Mouse (Mus musculus): ENCODE data around the gene Lrrc28. TPM values are rescaled to one million over a fixed set of nuclear protein-coding genes. Genes with fewer than 3 reads are reported as not detected.
"Not testable (repeated sequence)": the region's sequence is repeated elsewhere in the genome, so short reads cannot be mapped to it uniquely, and the experiment has no call there.

Gene Lrrc28
- polyA plus RNA-seq, 1 experiment from 2014 or later = 18.4 TPM

DNA sequence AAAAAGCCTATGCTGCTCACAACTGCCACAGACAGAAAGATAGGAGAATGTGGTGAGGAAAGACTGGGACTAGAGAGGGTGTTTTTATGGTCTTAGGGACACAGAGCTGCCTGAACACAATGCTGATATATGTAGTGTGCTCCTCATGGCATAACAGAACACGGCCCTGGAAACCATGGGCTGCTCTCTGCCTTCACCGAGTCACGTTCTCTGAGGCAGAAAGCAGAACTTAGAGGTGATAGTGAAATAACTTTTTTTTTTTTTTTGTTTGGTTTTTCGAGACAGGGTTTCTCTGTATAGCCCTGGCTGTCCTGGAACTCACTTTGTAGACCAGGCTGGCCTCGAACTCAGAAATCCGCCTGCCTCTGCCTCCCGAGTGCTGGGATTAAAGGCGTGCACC is 121.0 kb downstream of the Lrrc28 start:
- not testable (repeated sequence) for H3K9me3 ChIP-seq (ENCODE audit: control insufficient read depth, low read length); H3K27ac ChIP-seq (ENCODE audit: low read depth, low read length); H3K4me2 ChIP-seq (replicated peaks; ENCODE audit: low read depth, low read length); H3K4me1 ChIP-seq (ENCODE audit: control insufficient read depth, insufficient read depth, low read length); H3K27me3 ChIP-seq (ENCODE audit: control insufficient read depth, insufficient read depth, low read length); H3K36me3 ChIP-seq (ENCODE audit: control insufficient read depth, insufficient read depth, low read length); H3K9ac ChIP-seq (ENCODE audit: low read depth, low read length); ATAC-seq (ENCODE audit: low FRiP score, low TSS enrichment); H3K4me3 ChIP-seq (ENCODE audit: low read length)
- 91% methylated on average over 8 of the region's 8 CpGs for WGBS

DNA sequence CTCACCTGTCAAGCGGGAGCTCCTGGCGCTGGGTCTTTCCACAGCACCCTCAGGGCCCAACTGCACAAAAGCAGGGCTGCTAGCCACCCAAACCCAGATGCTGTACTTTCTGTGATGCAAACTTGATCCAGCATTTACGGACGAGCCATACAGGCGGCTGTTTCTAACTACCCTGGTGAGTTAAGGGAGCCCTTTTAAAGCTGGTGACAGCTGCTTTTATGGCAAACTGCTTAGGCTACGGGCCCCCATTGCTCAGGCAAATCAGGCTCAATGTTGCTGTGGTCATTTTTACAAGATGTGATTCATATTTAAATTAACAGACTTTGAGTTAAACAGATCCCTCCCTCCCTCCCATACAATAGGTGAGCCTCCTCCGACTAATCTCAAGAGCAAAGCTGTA is 121.7 kb downstream of the Lrrc28 start:
- no peaks in the 10 kb centered on the region for H3K27me3 ChIP-seq (ENCODE audit: control insufficient read depth, insufficient read depth, low read length)
- H3K27ac ChIP-seq (ENCODE audit: low read depth, low read length) = no peak overlapping the region
- no peaks in the 10 kb centered on the region for H3K36me3 ChIP-seq (ENCODE audit: control insufficient read depth, insufficient read depth, low read length)
- H3K4me2 ChIP-seq (replicated peaks; ENCODE audit: low read depth, low read length) = no peak overlapping the region
- H3K9me3 ChIP-seq (ENCODE audit: control insufficient read depth, low read length) = no peaks in the 10 kb centered on the region
- no peak for ATAC-seq (ENCODE audit: low FRiP score, low TSS enrichment)
- WGBS = 71% methylated on average over 7 of the region's 7 CpGs
- no peaks in the 10 kb centered on the region for H3K4me1 ChIP-seq (ENCODE audit: control insufficient read depth, insufficient read depth, low read length)
- H3K9ac ChIP-seq (ENCODE audit: low read depth, low read length) = no peak overlapping the region
- no peak overlapping the region for H3K4me3 ChIP-seq (ENCODE audit: low read length)

DNA sequence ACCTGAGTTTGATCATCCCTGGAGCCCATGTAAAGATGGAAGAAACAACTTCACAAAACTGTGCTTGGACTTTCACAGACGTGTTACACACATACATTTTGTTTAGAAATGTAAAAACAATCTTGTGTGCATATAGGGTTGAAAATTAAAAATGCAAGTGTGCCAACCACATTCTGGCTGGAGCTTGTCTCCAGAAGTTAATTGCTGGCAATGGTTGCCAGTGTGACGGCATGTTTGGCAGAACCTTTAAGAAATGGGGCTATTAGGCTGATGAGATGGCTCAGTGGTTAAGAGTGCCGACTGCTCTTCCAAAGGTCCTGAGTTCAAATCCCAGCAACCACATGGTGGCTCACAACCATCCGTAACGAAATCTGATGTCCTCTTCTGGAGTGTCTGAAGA is 123.3 kb downstream of the Lrrc28 start:
- not testable (repeated sequence) for H3K9me3 ChIP-seq (ENCODE audit: control insufficient read depth, low read length); H3K27me3 ChIP-seq (ENCODE audit: control insufficient read depth, insufficient read depth, low read length); H3K4me2 ChIP-seq (replicated peaks; ENCODE audit: low read depth, low read length); ATAC-seq (ENCODE audit: low FRiP score, low TSS enrichment); H3K9ac ChIP-seq (ENCODE audit: low read depth, low read length); H3K27ac ChIP-seq (ENCODE audit: low read depth, low read length); H3K36me3 ChIP-seq (ENCODE audit: control insufficient read depth, insufficient read depth, low read length); H3K4me1 ChIP-seq (ENCODE audit: control insufficient read depth, insufficient read depth, low read length); H3K4me3 ChIP-seq (ENCODE audit: low read length)
- 87% methylated on average over 3 of the region's 5 CpGs for WGBS

DNA sequence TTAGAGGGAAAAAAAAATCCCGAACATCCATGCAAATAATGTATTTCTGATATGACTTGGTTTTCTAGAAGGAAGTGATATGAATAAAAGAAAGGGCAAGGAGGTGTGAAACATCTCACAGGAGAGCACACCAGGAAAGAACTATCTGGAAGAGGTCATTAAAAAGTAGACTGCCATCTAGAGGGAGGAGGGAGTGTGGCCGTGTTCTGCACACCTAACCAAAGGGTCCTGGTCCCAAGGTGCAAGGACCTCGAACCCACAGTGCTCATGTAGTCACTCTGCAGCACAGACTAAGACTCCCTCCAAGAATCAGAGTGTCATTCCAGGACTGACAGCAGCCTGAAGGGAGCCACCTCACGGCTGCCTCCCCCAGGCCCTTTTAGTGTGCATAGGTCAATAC is 124.1 kb downstream of the Lrrc28 start:
- Histone ChIP-seq H3K9ac (ENCODE audit: low read depth, low read length) (no peak overlapping the region), H3K36me3 (ENCODE audit: control insufficient read depth, insufficient read depth, low read length) (no peaks in the 10 kb centered on the region), H3K27ac (ENCODE audit: low read depth, low read length) (no peak overlapping the region), H3K27me3 (ENCODE audit: control insufficient read depth, insufficient read depth, low read length) (no peaks in the 10 kb centered on the region), H3K9me3 (ENCODE audit: control insufficient read depth, low read length) (no peaks in the 10 kb centered on the region), H3K4me3 (ENCODE audit: low read length) (no peak overlapping the region), H3K4me2 (replicated peaks; ENCODE audit: low read depth, low read length) (no peak overlapping the region), H3K4me1 (ENCODE audit: control insufficient read depth, insufficient read depth, low read length) (no peaks in the 10 kb centered on the region)
- 82% methylated on average over 4 of the region's 4 CpGs for WGBS
- no peak for ATAC-seq (ENCODE audit: low FRiP score, low TSS enrichment)

DNA sequence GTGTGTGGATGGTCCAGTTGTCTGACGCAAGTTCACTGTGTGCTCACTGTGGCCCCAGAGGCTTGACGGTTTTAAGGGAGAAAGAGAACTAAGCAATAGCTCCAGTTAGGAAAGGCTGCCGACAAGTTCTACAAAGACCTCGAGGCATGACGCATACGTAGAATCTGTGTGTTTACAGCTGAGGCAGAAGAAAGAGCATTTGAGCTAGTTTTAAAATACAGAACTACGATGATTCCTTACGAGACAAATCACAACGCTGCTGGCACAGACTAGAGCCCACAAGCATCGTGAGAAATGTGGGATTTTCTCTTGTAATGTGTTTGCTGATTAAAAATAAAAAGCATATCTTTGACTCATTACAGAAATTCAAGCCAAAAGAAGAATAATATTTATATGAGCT is 125.1 kb downstream of the Lrrc28 start:
- 91% methylated on average over 10 of the region's 10 CpGs for WGBS
- Histone ChIP-seq H3K36me3 (ENCODE audit: control insufficient read depth, insufficient read depth, low read length) (no peaks in the 10 kb centered on the region), H3K9ac (ENCODE audit: low read depth, low read length) (no peak overlapping the region), H3K27ac (ENCODE audit: low read depth, low read length) (no peak overlapping the region), H3K9me3 (ENCODE audit: control insufficient read depth, low read length) (no peaks in the 10 kb centered on the region), H3K4me1 (ENCODE audit: control insufficient read depth, insufficient read depth, low read length) (no peaks in the 10 kb centered on the region), H3K4me2 (replicated peaks; ENCODE audit: low read depth, low read length) (no peak overlapping the region), H3K4me3 (ENCODE audit: low read length) (no peak overlapping the region), H3K27me3 (ENCODE audit: control insufficient read depth, insufficient read depth, low read length) (no peaks in the 10 kb centered on the region)
- ATAC-seq (ENCODE audit: low FRiP score, low TSS enrichment) = no peak

DNA sequence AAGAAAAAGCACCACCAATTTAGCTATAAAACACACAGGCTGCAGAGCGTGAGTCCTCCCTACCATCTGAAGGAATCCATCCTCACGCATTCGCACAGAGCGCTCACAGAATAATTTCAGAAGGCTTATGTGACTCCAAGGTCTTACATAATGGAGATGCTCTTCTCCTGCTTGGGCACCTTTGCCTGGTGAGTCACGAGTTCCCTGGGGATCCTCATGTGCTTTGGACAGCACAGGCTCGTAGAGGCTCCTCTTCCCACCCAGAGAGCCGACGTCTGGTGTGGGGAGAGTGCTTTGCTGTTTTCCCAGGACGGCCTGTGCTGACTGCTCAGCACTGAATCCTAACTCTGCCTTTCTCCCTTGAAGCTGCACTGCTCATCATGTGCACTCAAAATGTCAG is 129.4 kb downstream of the Lrrc28 start:
- no peaks in the 10 kb centered on the region for H3K9me3 ChIP-seq (ENCODE audit: control insufficient read depth, low read length)
- no peaks in the 10 kb centered on the region for H3K36me3 ChIP-seq (ENCODE audit: control insufficient read depth, insufficient read depth, low read length)
- no peak overlapping the region for H3K27ac ChIP-seq (ENCODE audit: low read depth, low read length)
- 85% methylated on average over 9 of the region's 9 CpGs for WGBS
- H3K27me3 ChIP-seq (ENCODE audit: control insufficient read depth, insufficient read depth, low read length) = no peaks in the 10 kb centered on the region
- no peak for ATAC-seq (ENCODE audit: low FRiP score, low TSS enrichment)
- no peaks in the 10 kb centered on the region for H3K4me1 ChIP-seq (ENCODE audit: control insufficient read depth, insufficient read depth, low read length)
- no peak overlapping the region for H3K4me2 ChIP-seq (replicated peaks; ENCODE audit: low read depth, low read length)
- H3K4me3 ChIP-seq (ENCODE audit: low read length) = no peak overlapping the region
- H3K9ac ChIP-seq (ENCODE audit: low read depth, low read length) = no peak overlapping the region

DNA sequence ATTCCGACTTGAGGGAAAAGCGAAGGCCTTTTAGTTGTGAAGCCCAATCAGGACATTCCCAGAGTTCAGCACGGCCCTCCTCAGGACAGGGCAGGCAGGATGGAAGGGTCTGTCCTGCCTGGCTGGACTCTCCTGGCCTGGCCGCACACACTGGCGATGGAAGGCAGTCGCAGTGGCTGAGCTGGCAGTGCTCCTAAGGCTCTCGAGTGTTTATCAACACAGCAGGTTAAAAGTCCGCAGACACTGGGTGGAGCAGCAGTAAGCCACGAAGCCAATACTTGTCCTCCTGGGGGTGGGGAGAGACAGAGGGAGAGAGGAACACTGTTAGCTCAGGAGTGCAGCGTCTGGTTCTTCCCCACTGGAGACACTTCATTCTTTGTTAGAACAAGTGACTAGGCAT is 130.2 kb downstream of the Lrrc28 start:
- H3K4me1 ChIP-seq (ENCODE audit: control insufficient read depth, insufficient read depth, low read length) = no peaks in the 10 kb centered on the region
- no peak overlapping the region for H3K9ac ChIP-seq (ENCODE audit: low read depth, low read length)
- no peaks in the 10 kb centered on the region for H3K36me3 ChIP-seq (ENCODE audit: control insufficient read depth, insufficient read depth, low read length)
- H3K4me2 ChIP-seq (replicated peaks; ENCODE audit: low read depth, low read length) = no peak overlapping the region
- no peak overlapping the region for H3K27ac ChIP-seq (ENCODE audit: low read depth, low read length)
- WGBS = 53% methylated on average over 10 of the region's 10 CpGs
- no peaks in the 10 kb centered on the region for H3K27me3 ChIP-seq (ENCODE audit: control insufficient read depth, insufficient read depth, low read length)
- H3K4me3 ChIP-seq (ENCODE audit: low read length) = no peak overlapping the region
- no peaks in the 10 kb centered on the region for H3K9me3 ChIP-seq (ENCODE audit: control insufficient read depth, low read length)
- no peak for ATAC-seq (ENCODE audit: low FRiP score, low TSS enrichment)

DNA sequence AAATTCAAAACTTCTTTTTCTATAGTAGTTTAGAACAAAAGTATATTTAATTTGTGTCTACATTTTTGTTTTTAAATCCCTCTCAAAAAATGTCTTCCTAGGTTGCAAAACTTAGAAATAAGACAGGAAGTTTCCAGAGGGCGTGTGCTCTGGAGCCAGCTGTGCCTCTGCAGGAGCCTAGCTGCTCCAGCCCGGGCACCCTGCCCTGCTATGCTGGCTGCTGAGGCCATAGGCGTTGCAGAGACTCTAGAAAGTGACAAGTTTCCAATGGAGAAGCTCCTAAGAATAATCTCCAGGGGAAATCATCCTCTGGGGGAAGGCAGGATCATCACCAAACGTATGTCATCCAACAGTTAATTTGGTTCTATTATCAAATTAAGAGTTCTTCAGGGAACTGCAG is 130.7 kb downstream of the Lrrc28 start:
- no peak overlapping the region for H3K9ac ChIP-seq (ENCODE audit: low read depth, low read length)
- no peaks in the 10 kb centered on the region for H3K27me3 ChIP-seq (ENCODE audit: control insufficient read depth, insufficient read depth, low read length)
- no peak for ATAC-seq (ENCODE audit: low FRiP score, low TSS enrichment)
- no peak overlapping the region for H3K27ac ChIP-seq (ENCODE audit: low read depth, low read length)
- WGBS = 74% methylated on average over 4 of the region's 4 CpGs
- H3K4me3 ChIP-seq (ENCODE audit: low read length) = no peak overlapping the region
- no peaks in the 10 kb centered on the region for H3K9me3 ChIP-seq (ENCODE audit: control insufficient read depth, low read length)
- no peaks in the 10 kb centered on the region for H3K36me3 ChIP-seq (ENCODE audit: control insufficient read depth, insufficient read depth, low read length)
- no peaks in the 10 kb centered on the region for H3K4me1 ChIP-seq (ENCODE audit: control insufficient read depth, insufficient read depth, low read length)
- no peak overlapping the region for H3K4me2 ChIP-seq (replicated peaks; ENCODE audit: low read depth, low read length)

DNA sequence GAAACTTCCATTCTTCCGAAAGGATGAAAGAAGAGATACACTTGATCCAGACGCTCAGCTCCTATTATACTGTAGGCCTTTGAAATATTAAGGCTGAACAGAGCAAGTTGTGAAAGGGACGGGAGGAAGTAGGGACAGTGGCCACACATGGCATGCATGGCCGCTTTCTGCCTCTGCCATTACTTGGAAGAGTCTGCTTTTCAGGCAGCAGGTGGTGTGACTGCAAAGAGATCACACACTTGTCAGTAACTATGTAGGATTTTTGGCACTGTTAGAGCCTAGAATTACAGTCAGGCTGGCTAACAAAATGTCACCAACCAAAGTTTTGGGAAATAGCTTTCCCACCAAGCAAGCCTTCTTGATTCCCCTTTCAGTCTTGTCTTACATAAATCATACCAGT is 131.4 kb downstream of the Lrrc28 start:
- no peaks in the 10 kb centered on the region for H3K9me3 ChIP-seq (ENCODE audit: control insufficient read depth, low read length)
- no peak for ATAC-seq (ENCODE audit: low FRiP score, low TSS enrichment)
- H3K4me3 ChIP-seq (ENCODE audit: low read length) = no peak overlapping the region
- no peaks in the 10 kb centered on the region for H3K36me3 ChIP-seq (ENCODE audit: control insufficient read depth, insufficient read depth, low read length)
- H3K27me3 ChIP-seq (ENCODE audit: control insufficient read depth, insufficient read depth, low read length) = no peaks in the 10 kb centered on the region
- no peak overlapping the region for H3K9ac ChIP-seq (ENCODE audit: low read depth, low read length)
- H3K4me1 ChIP-seq (ENCODE audit: control insufficient read depth, insufficient read depth, low read length) = no peaks in the 10 kb centered on the region
- 65% methylated on average over 4 of the region's 4 CpGs for WGBS
- H3K4me2 ChIP-seq (replicated peaks; ENCODE audit: low read depth, low read length) = no peak overlapping the region
- no peak overlapping the region for H3K27ac ChIP-seq (ENCODE audit: low read depth, low read length)

DNA sequence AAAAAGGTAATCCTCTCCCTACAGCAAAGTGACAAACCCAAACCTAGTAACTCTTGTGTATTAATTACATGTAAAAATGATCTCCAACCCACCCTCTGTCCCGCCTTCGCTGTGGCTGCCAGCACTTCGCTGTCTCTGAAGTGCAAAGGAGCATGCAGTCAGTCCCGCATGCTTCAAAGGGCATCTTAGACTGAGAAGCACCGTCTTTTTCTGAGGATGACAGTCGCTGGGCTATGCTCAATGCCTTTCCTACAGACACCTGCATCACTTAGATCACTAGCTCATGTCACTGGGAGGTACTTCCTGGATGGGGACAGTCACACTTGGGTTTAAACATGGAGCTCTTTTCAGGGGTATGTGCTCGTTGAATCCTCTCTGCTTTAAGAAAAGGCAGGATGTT is 133.5 kb downstream of the Lrrc28 start:
- no peak overlapping the region for H3K4me2 ChIP-seq (replicated peaks; ENCODE audit: low read depth, low read length)
- H3K27me3 ChIP-seq (ENCODE audit: control insufficient read depth, insufficient read depth, low read length) = no peaks in the 10 kb centered on the region
- no peaks in the 10 kb centered on the region for H3K36me3 ChIP-seq (ENCODE audit: control insufficient read depth, insufficient read depth, low read length)
- no peak overlapping the region for H3K27ac ChIP-seq (ENCODE audit: low read depth, low read length)
- H3K4me3 ChIP-seq (ENCODE audit: low read length) = no peak overlapping the region
- no peak overlapping the region for H3K9ac ChIP-seq (ENCODE audit: low read depth, low read length)
- no peaks in the 10 kb centered on the region for H3K4me1 ChIP-seq (ENCODE audit: control insufficient read depth, insufficient read depth, low read length)
- 78% methylated on average over 7 of the region's 7 CpGs for WGBS
- H3K9me3 ChIP-seq (ENCODE audit: control insufficient read depth, low read length) = no peaks in the 10 kb centered on the region
- no peak for ATAC-seq (ENCODE audit: low FRiP score, low TSS enrichment)
